Mouse (Mus musculus) embryonic fibroblast, embryonic 13.5 days (primary cell): ENCODE data around the gene B230118H07Rik. TPM values are rescaled to one million over a fixed set of nuclear protein-coding genes. Genes with fewer than 3 reads are reported as not detected.

Experiments
- H3K27ac ChIP-seq: 2 replicates; pipeline ENCODE4 v1.5.1; 2012; ENCODE audit warnings: low read length, control low read depth, inconsistent platforms; ENCODE audit not compliant: insufficient read depth
- H3K4me1 ChIP-seq: 2 replicates; pipeline ENCODE4 v1.6.1; 2011; ENCODE audit warnings: low read length; ENCODE audit not compliant: control insufficient read depth, insufficient read depth
- H3K4me3 ChIP-seq: 2 replicates; pipeline ENCODE4 v1.5.1; 2011; ENCODE audit warnings: mild to moderate bottlenecking, control low read depth, low read length; ENCODE audit not compliant: insufficient read depth
- CTCF ChIP-seq: IDR thresholded peaks from 2 replicates; pipeline ENCODE4 v1.5.1; 2011; ENCODE audit warnings: mild to moderate bottlenecking, control low read depth, low read length, moderate library complexity, borderline replicate concordance; ENCODE audit not compliant: insufficient read depth
- POLR2A ChIP-seq: IDR thresholded peaks from 2 replicates; pipeline ENCODE4 v1.6.1; 2011; ENCODE audit warnings: low read depth, mild to moderate bottlenecking, control low read depth, low read length, moderate library complexity
- polyA plus RNA-seq: library from polyadenylated mRNA; stranded (reverse); fragments of >200 nt; gene quantifications from 2 replicates; pipeline ENCODE4 v1.2.4, GENCODE M21; 2011; ENCODE audit warnings: low read depth; ENCODE audit not compliant: missing spikeins, insufficient read length

B230118H07Rik gene
- polyA plus RNA-seq, 1 experiment = 24.1 TPM

DNA sequence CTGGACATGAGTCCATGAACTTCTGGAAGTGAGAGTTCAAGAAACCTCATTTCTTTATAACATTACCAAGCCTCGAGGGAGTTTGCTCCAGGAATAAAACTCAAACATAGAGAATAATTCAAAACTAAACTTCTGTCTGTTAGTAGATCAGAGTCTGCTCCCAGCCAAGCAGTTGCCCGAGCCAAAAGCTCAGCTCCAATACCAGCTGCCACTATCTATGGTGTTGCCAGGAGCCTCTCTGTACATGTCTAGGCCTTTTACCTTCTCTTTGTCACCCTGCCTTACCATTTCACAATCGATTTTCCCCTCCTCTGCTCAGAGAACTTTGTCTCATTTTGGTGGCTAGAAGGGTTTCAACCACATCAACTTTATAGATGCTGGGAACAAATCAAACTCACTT lies 24.2 kb upstream of the B230118H07Rik start:
- H3K27ac ChIP-seq = no peak overlapping the region
- TF ChIP-seq POLR2A (no peak), CTCF (no peak)
- H3K4me1 ChIP-seq = no peaks in the 10 kb centered on the region
- H3K4me3 ChIP-seq = no peak overlapping the region

- Histone ChIP-seq H3K4me1 (no peaks in the 10 kb centered on the region), H3K27ac (no peak overlapping the region), H3K4me3 (no peak overlapping the region)
- TF ChIP-seq CTCF (no peak), POLR2A (no peak)
These were observed 19.4 kb upstream of the B230118H07Rik start for GRCm38 (mm10) chr2:101668751-101669150.

- Histone ChIP-seq H3K27ac (no peak overlapping the region), H3K4me3 (no peak overlapping the region), H3K4me1 (no peaks in the 10 kb centered on the region)
- TF ChIP-seq CTCF = no peak
- no peak for TF ChIP-seq POLR2A
These were observed 16.4 kb upstream of the B230118H07Rik start for GRCm38 (mm10) chr2:101665703-101666092.

DNA sequence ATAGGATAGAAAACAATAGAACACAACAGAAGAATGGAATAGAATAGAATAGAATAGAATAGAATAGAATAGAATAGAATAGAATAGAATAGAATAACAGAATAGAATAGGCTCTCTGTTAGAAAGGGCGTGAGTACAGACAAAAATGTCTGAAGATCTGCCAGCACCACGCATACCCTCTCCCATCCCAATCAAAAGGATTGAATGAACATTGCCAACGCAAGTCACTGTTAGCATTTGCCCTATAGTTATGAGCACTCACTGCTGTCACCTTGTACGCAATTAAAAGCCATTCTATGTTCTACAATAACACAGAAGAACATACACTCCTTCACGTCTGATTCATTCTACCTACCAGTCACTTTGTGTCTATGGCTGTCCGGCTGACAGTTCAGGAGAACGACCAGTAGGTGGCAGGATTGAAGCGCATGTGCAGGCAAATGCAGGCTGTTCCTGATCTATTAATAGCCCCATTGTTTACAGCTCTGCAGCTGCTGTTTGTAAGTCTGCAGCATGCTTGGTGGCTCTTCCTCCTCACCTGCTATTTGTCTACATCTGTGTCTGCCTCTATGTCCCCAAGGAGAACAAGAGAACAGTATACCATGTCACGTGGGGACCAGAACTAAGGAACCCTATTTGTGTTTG lies 15.8 kb upstream of the B230118H07Rik start:
- TF ChIP-seq POLR2A (no peak), CTCF (peak; percentile 86; the same call in 1 of the 2 replicates)

DNA sequence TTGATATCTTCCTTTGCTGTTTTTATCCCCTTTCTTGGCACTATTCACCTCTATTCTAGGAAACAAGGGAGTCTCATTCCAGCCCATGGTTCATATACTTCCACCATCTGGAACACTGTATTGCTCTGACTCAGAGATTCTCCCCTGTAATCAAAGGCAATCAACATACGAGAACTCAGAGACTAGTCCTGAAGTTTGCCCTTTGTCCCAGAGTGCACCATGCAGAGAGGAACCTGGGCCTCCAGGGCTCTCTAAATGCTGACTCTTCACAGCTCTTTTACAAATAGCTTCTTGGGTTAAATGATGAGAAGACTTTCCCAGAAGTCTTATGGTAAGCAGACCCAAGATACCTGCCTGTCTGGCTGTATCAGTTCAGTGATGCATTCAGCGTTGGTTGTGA lies 11.2 kb upstream of the B230118H07Rik start:
- Histone ChIP-seq H3K27ac (no peak overlapping the region), H3K4me1 (no peaks in the 10 kb centered on the region), H3K4me3 (no peak overlapping the region)
- no peak for TF ChIP-seq CTCF
- TF ChIP-seq POLR2A = no peak

More for the DNA sequence above, 15.8 kb upstream of the B230118H07Rik start:
- Histone ChIP-seq H3K27ac (no peak overlapping the region), H3K4me1 (no peaks in the 10 kb centered on the region), H3K4me3 (no peak overlapping the region)

- TF ChIP-seq CTCF = no peak
- no peak for TF ChIP-seq POLR2A
- Histone ChIP-seq H3K4me1 (no peaks in the 10 kb centered on the region), H3K27ac (no peak overlapping the region), H3K4me3 (no peak overlapping the region)
These were observed 3.7 kb upstream of the B230118H07Rik start for GRCm38 (mm10) chr2:101652921-101653597.

GRCm38 (mm10) chr2:101652204-101652920 lies 3.0 kb upstream of the B230118H07Rik start:
- Histone ChIP-seq H3K4me1 (no peaks in the 10 kb centered on the region), H3K4me3 (no peak overlapping the region), H3K27ac (no peak overlapping the region)
- no peak for TF ChIP-seq POLR2A
- TF ChIP-seq CTCF = no peak

GRCm38 (mm10) chr2:101650446-101650845 lies 1.1 kb upstream of the B230118H07Rik start:
- H3K4me3 ChIP-seq = no peak overlapping the region
- H3K27ac ChIP-seq = no peak overlapping the region
- TF ChIP-seq POLR2A (no peak), CTCF (no peak)
- H3K4me1 ChIP-seq = no peaks in the 10 kb centered on the region

DNA sequence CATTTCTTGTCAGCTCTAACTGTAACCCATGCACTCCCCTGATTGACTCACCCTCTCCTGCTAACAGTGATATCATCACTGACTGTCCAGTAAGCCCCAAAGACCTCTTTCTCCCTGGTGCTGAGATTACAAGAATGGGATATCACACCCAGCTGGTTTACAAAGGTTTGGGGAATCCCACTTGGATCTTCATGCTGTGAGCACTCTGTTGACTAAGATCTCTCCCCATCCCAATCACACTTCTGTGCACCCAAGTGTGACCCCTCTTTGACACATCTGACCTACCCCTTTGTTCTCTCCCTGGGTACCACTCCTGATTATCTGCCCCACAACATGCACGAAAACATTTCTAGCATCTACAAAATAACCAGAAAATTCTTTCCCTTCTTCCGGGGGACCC lies 971 bp downstream of the B230118H07Rik start:
- H3K27ac ChIP-seq = no peak overlapping the region
- no peaks in the 10 kb centered on the region for H3K4me1 ChIP-seq
- H3K4me3 ChIP-seq = no peak overlapping the region
- TF ChIP-seq POLR2A (no peak), CTCF (no peak)

GRCm38 (mm10) chr2:101645841-101646240 lies 3.5 kb downstream of the B230118H07Rik start:
- H3K27ac ChIP-seq = no peak overlapping the region
- TF ChIP-seq POLR2A (no peak), CTCF (no peak)
- no peak overlapping the region for H3K4me3 ChIP-seq
- no peaks in the 10 kb centered on the region for H3K4me1 ChIP-seq
